Mouse (Mus musculus) midbrain, embryonic 13.5 days (tissue): ENCODE results near the gene Lrrc34. TPM values are rescaled to one million over a fixed set of nuclear protein-coding genes. Genes with fewer than 3 reads are reported as not detected.

Experiments
- ATAC-seq: fragments of 200-750 bp; cut with Nextera tagmentation; 2 replicates; pipeline ENCODE4 v1.8.0; 2017; ENCODE audit warnings: mild to moderate bottlenecking, moderate TSS enrichment, moderate library complexity
- H3K27ac ChIP-seq: fragments of 300-500 bp; sonication (generic); 2 replicates; pipeline ENCODE4 v1.5.1; 2015; ENCODE audit warnings: inconsistent platforms, mild to moderate bottlenecking, moderate library complexity
- H3K27me3 ChIP-seq: fragments of 300-500 bp; sonication (generic); 2 replicates; pipeline ENCODE4 v1.6.1; 2015; ENCODE audit warnings: mild to moderate bottlenecking, inconsistent platforms
- H3K36me3 ChIP-seq: fragments of 300-500 bp; sonication (generic); 2 replicates; pipeline ENCODE4 v1.6.1; 2015; ENCODE audit warnings: mild to moderate bottlenecking, inconsistent platforms
- H3K4me1 ChIP-seq: fragments of 300-500 bp; sonication (generic); replicated peaks from 2 replicates; pipeline ENCODE4 v1.6.1; 2015; ENCODE audit warnings: inconsistent platforms
- H3K4me2 ChIP-seq: fragments of 300-500 bp; sonication (generic); replicated peaks from 2 replicates; pipeline ENCODE4 v1.6.1; 2015; ENCODE audit warnings: moderate library complexity, mild to moderate bottlenecking, inconsistent platforms
- H3K4me3 ChIP-seq: fragments of 300-500 bp; sonication (generic); replicated peaks from 2 replicates; pipeline ENCODE4 v1.5.1; 2015; ENCODE audit warnings: mild to moderate bottlenecking, inconsistent platforms
- H3K9ac ChIP-seq: fragments of 300-500 bp; sonication (generic); replicated peaks from 2 replicates; pipeline ENCODE4 v1.6.1; 2015; ENCODE audit warnings: mild to moderate bottlenecking, inconsistent platforms
- H3K9me3 ChIP-seq: fragments of 300-500 bp; sonication (generic); 2 replicates; pipeline ENCODE4 v1.6.1; 2016; ENCODE audit warnings: mild to moderate bottlenecking, inconsistent platforms
- WGBS: fragments of 180-500 bp; shearing (Covaris S2); methylation state at CpG from one replicate; pipeline ENCODE4 v1.1.7; 2015; 5-methylcytosine and 5-hydroxymethylcytosine counted together
- polyA plus RNA-seq: library from polyadenylated mRNA; unstranded; fragments of >200 nt; fragmentation: Nextera tagmentation; extraction: Ambion mirVana; gene quantifications from 2 replicates; pipeline ENCODE4 v1.2.1, GENCODE M21; 2015

The Lrrc34 gene
- 0.93 and 1.2 TPM in 2 replicates for polyA plus RNA-seq

GRCm38 (mm10) chr3:30647440-30648090, at the start of gene Lrrc34:
Gene Lrrc34, minus strand, starts transcription at chr3:30647869.
- Histone ChIP-seq H3K27me3 (peaks cover 48% of the 10 kb centered on the region), H3K4me2 (peak within 1 kb of the TSS; percentile 63), H3K27ac (no peak within 1 kb of the TSS), H3K9me3 (no peaks in the 10 kb centered on the region), H3K4me3 (peak within 1 kb of the TSS; percentile 33), H3K4me1 (peaks cover 20% of the 10 kb centered on the region), H3K9ac (peak within 1 kb of the TSS; percentile 53), H3K36me3 (no peaks in the 10 kb centered on the region)
- peak; percentile 88 for ATAC-seq
- WGBS = under 1% methylated on average over 25 of the region's 25 CpGs

DNA sequence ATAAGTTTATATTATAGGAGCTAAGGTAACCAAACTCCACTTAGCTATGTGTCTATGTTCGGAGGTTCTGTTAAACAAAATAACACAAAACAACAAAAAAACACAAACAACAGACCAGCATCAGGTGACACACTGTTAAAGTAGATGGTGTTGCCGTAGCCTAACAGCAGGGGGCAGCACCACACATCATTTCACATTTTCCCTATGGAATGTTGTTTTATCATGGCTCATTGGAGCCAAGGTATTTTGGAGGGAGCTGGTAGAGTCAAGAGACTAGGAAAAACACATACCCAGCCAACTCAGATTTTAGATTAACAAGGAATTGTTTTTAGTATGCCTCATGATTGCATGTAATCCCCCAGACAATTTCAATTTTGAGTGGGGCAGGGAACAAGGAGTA, 48.7 kb upstream of the Lrrc34 start:
- Histone ChIP-seq H3K9me3 (no peaks in the 10 kb centered on the region), H3K27me3 (no peaks in the 10 kb centered on the region), H3K4me3 (no peak overlapping the region), H3K4me1 (no peaks in the 10 kb centered on the region), H3K9ac (no peak overlapping the region), H3K27ac (no peak overlapping the region), H3K36me3 (no peaks in the 10 kb centered on the region), H3K4me2 (no peak overlapping the region)
- 28% methylated on average over 2 of the region's 2 CpGs for WGBS
- ATAC-seq = 0 out of 2 replicates have a peak, but pooled peaks have one; percentile 27

DNA sequence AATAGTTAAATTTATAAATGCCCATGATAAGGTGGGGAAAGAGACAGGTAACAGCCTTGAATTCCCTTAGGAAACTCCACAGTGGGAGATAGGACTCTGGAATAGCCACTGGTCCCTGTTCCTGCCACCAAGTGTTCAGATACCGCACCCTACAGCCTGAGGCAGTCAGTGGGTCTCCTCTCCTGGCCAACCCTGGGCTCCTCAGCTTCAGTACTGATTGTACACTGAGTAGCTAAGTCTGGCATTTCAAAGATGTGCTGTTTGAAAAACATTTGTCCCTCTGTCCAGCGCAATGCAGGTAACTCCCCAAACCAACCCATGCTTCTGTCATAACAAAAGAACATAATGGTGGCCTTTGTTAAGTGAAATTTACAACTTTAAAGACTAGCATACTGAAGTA, 48.0 kb upstream of the Lrrc34 start:
- Histone ChIP-seq H3K27ac (no peak overlapping the region), H3K27me3 (no peaks in the 10 kb centered on the region), H3K4me2 (no peak overlapping the region), H3K36me3 (no peaks in the 10 kb centered on the region), H3K4me1 (no peaks in the 10 kb centered on the region), H3K4me3 (no peak overlapping the region), H3K9me3 (no peaks in the 10 kb centered on the region), H3K9ac (no peak overlapping the region)
- WGBS = 95% methylated on average over 2 of the region's 2 CpGs
- no peak for ATAC-seq

DNA sequence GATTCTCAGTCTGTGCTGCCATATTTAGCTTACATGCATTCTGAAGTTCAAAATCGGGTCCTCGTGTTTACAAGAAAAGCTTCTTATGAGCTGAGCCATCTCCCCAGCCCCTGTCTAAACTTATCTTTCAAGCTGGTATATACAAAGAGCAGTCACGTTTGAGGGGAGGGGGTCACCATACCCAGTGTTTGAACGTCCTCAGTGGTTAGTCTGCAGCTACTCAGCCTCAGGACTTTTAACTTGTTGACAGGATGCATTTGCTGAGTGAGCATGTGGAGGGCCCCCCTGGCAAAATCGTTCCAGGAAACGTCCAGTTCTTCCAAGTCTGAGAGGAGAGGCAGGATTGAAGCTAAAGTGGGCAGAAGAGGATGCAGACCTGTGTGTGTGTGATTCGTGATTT, 43.3 kb upstream of the Lrrc34 start:
- 77% methylated on average over 7 of the region's 7 CpGs for WGBS

GRCm38 (mm10) chr3:30687216-30687615, 39.5 kb upstream of the Lrrc34 start:
- Histone ChIP-seq H3K4me1 (no peaks in the 10 kb centered on the region), H3K9me3 (no peaks in the 10 kb centered on the region), H3K27ac (no peak overlapping the region), H3K36me3 (no peaks in the 10 kb centered on the region), H3K4me3 (no peak overlapping the region), H3K9ac (no peak overlapping the region), H3K27me3 (no peaks in the 10 kb centered on the region), H3K4me2 (no peak overlapping the region)
- 84% methylated on average over 3 of the region's 3 CpGs for WGBS
- ATAC-seq = no peak

More for the DNA sequence above, 43.3 kb upstream of the Lrrc34 start:
- no peaks in the 10 kb centered on the region for H3K4me1 ChIP-seq
- no peak for ATAC-seq
- no peaks in the 10 kb centered on the region for H3K27me3 ChIP-seq
- H3K9ac ChIP-seq = no peak overlapping the region
- H3K36me3 ChIP-seq = no peaks in the 10 kb centered on the region
- H3K27ac ChIP-seq = no peak overlapping the region
- H3K9me3 ChIP-seq = no peaks in the 10 kb centered on the region
- H3K4me2 ChIP-seq = no peak overlapping the region
- H3K4me3 ChIP-seq = no peak overlapping the region

DNA sequence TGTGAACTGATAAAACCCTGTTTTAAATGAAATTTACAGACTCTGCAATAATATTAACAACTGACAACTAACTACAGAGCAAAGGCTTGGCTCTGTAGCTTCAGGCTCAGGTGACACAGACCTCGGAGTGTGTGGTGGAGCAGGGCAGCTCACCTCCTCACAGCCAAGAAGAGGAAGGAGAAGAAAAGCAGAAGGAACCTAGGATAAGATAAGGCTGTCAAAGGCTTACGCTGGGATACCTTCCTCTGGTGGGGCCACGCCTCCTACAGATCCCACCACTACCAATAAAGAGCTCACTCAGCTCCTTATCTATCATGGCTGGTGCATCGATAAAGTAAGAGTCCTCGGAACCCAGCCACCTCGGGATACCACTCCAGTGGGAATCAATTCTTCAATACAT, 35.5 kb upstream of the Lrrc34 start:
- WGBS = 86% methylated on average over 6 of the region's 6 CpGs

GRCm38 (mm10) chr3:30658486-30658885, 10.8 kb upstream of the Lrrc34 start:
- ATAC-seq = no peak
- H3K4me3 ChIP-seq = no peak overlapping the region
- H3K4me1 ChIP-seq = no peaks in the 10 kb centered on the region
- no peak overlapping the region for H3K4me2 ChIP-seq
- WGBS = 91% methylated on average over 9 of the region's 9 CpGs
- no peaks in the 10 kb centered on the region for H3K27me3 ChIP-seq
- no peaks in the 10 kb centered on the region for H3K36me3 ChIP-seq
- H3K9me3 ChIP-seq = no peaks in the 10 kb centered on the region
- H3K27ac ChIP-seq = no peak overlapping the region
- H3K9ac ChIP-seq = no peak overlapping the region

More for the DNA sequence above, 35.5 kb upstream of the Lrrc34 start:
- no peak overlapping the region for H3K9ac ChIP-seq
- H3K4me3 ChIP-seq = no peak overlapping the region
- no peaks in the 10 kb centered on the region for H3K36me3 ChIP-seq
- no peak for ATAC-seq
- H3K4me1 ChIP-seq = no peaks in the 10 kb centered on the region
- H3K4me2 ChIP-seq = no peak overlapping the region
- H3K9me3 ChIP-seq = no peaks in the 10 kb centered on the region
- no peak overlapping the region for H3K27ac ChIP-seq
- no peaks in the 10 kb centered on the region for H3K27me3 ChIP-seq

DNA sequence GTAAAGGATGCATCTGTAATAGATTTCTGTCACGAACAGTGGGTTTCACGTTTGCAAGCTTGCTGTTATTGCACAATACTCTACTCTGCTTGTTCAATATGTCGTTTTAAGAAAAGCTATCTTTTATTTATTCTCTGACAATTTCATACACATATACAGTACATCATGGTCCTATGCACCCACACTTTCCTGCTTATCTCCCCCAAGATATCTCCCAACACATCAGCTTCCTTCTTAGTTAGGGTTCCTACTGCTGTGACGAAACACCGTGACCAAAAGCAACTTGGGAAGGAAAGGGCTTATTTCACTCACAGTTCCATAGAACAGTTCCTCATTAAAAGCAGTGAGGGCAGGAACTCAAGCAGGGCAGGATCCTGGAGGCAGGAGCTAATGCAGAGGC, 8.3 kb upstream of the Lrrc34 start:
- WGBS = 91% methylated on average over 5 of the region's 5 CpGs
- Histone ChIP-seq H3K27ac (no peak overlapping the region), H3K4me3 (no peak overlapping the region), H3K27me3 (peaks cover 13% of the 10 kb centered on the region), H3K9me3 (no peaks in the 10 kb centered on the region), H3K36me3 (no peaks in the 10 kb centered on the region), H3K4me2 (no peak overlapping the region), H3K4me1 (no peaks in the 10 kb centered on the region), H3K9ac (no peak overlapping the region)
- no peak for ATAC-seq

- Histone ChIP-seq H3K27ac (no peak overlapping the region), H3K4me1 (peaks cover 20% of the 10 kb centered on the region), H3K9me3 (no peaks in the 10 kb centered on the region), H3K9ac (peak overlapping the region; percentile 45), H3K36me3 (no peaks in the 10 kb centered on the region), H3K27me3 (peaks cover 48% of the 10 kb centered on the region), H3K4me3 (peak overlapping the region; percentile 44), H3K4me2 (peak overlapping the region; percentile 80)
- WGBS = under 1% methylated on average over 41 of the region's 41 CpGs
- peak; percentile 80 for ATAC-seq
These were observed 2.6 kb upstream of the Lrrc34 start for GRCm38 (mm10) chr3:30650062-30650841.

DNA sequence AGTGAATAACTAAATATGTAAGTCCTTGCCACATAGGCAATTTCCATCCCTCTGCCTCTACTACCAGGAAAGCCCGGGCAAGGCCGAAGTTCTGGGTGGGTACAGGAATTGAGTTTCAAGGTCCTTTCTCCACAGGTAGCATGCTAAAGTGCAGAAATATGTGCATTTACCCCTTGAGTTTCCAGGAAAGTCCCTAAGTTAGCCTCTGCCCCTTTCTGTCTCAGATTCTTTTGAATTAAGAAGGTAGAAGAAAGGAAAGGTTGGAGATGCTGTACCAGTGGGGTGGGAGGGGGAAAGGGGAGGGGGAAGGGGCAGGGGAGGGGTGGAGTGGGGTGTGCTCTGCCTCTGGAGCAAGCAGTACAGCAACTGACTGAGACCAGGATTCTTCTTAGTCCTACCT, 797 bp upstream of the Lrrc34 start:
- H3K9ac ChIP-seq = no peak overlapping the region
- ATAC-seq = no peak
- WGBS = 97% methylated on average over 2 of the region's 2 CpGs
- H3K9me3 ChIP-seq = no peaks in the 10 kb centered on the region
- peaks cover 48% of the 10 kb centered on the region for H3K27me3 ChIP-seq
- peaks cover 20% of the 10 kb centered on the region for H3K4me1 ChIP-seq
- H3K27ac ChIP-seq = no peak overlapping the region
- H3K36me3 ChIP-seq = no peaks in the 10 kb centered on the region
- H3K4me3 ChIP-seq = no peak overlapping the region
- H3K4me2 ChIP-seq = no peak overlapping the region

- no peak overlapping the region for H3K9ac ChIP-seq
- H3K4me3 ChIP-seq = no peak overlapping the region
- WGBS = 53% methylated on average over 8 of the region's 8 CpGs
- no peaks in the 10 kb centered on the region for H3K9me3 ChIP-seq
- H3K36me3 ChIP-seq = no peaks in the 10 kb centered on the region
- peaks cover 20% of the 10 kb centered on the region for H3K4me1 ChIP-seq
- no peak overlapping the region for H3K27ac ChIP-seq
- H3K27me3 ChIP-seq = peaks cover 42% of the 10 kb centered on the region
- ATAC-seq = no peak
- no peak overlapping the region for H3K4me2 ChIP-seq
These were observed 908 bp downstream of the Lrrc34 start for GRCm38 (mm10) chr3:30646761-30647160.

- Histone ChIP-seq H3K36me3 (no peaks in the 10 kb centered on the region), H3K9me3 (no peaks in the 10 kb centered on the region), H3K4me2 (no peak within 1 kb of the TSS), H3K4me3 (no peak within 1 kb of the TSS), H3K27me3 (peaks cover 18% of the 10 kb centered on the region), H3K4me1 (peaks cover 6% of the 10 kb centered on the region), H3K27ac (no peak within 1 kb of the TSS), H3K9ac (no peak within 1 kb of the TSS)
- ATAC-seq = no peak
- 80% methylated on average over 2 of the region's 2 CpGs for WGBS
These were observed 3.5 kb downstream of the Lrrc34 start, which contains the start of gene Lrriq4 for GRCm38 (mm10) chr3:30644207-30644606. Gene Lrriq4, plus strand, starts transcription at chr3:30644507.
